Mouse (Mus musculus): ENCODE results near the gene Fbxo44. TPM values are rescaled to one million over a fixed set of nuclear protein-coding genes. Genes with fewer than 3 reads are reported as not detected.

Fbxo44 gene
- polyA plus RNA-seq, 2 experiments, result 0.46 to 1.0 TPM

- ATAC-seq (ENCODE audit: insufficient read depth), result no peak
- Histone ChIP-seq H3K4me1 (replicated peaks; ENCODE audit: control insufficient read depth in 2 of 2, insufficient read depth in 2 of 2, low read length in 1 of 2) (no peaks in the 10 kb centered on the region), H3K27me3 (ENCODE audit: control insufficient read depth, insufficient read depth, low read length) (no peaks in the 10 kb centered on the region; the same call in 1 of the 2 replicates), H3K4me3 (ENCODE audit: insufficient read depth in 1 of 2, low read depth in 2 of 2, low read length in 2 of 2) (no peak overlapping the region), H3K4me2 (ENCODE audit: low read depth) (no peak overlapping the region), H3K27ac (no peak overlapping the region), H3K9ac (replicated peaks) (no peak overlapping the region), H3K9me3 (ENCODE audit: control insufficient read depth, low read length) (no peaks in the 10 kb centered on the region), H3K36me3 (replicated peaks; ENCODE audit: control insufficient read depth, insufficient read depth, low read depth) (no peaks in the 10 kb centered on the region)
- no peak for TF ChIP-seq EP300 (IDR thresholded peaks at IDR 0.05; ENCODE audit: low read depth)
- no peak for TF ChIP-seq CTCF (IDR thresholded peaks at IDR 0.05; ENCODE audit: low read depth)
- 70% methylated on average over 3 of the region's 3 CpGs for WGBS (ENCODE audit: insufficient replicate concordance)
- no peak for DNase-seq (ENCODE audit: low read depth in 3 of 3, low spot score in 3 of 3)
These were observed 56.1 kb downstream of the Fbxo44 start for GRCm38 (mm10) chr4:148104146-148104545.

Small RNAs within 50 kb of the gene (microRNA-seq; reads per million reads assigned to microRNA genes)
- gene Mir7022, result not detected

Other genes starting within 250 kb of the Fbxo44 start
- gene Plod1, start 223.7 kb downstream of the Fbxo44 start, polyA plus RNA-seq (2012; rRNA removed), result 15.5 and 16.9 TPM in 2 replicates
- 20.2 and 23.7 TPM in 2 replicates for gene Plod1, start 223.7 kb downstream of the Fbxo44 start, polyA plus RNA-seq (2014; fragmentation: Nextera tagmentation; extraction: Ambion mirVana)
- 18.8 and 23.7 TPM in 2 replicates for gene 2510039O18Rik, start 219.6 kb downstream of the Fbxo44 start, polyA plus RNA-seq (2012; rRNA removed)
- 7.8 and 8.1 TPM in 2 replicates for gene 2510039O18Rik, start 219.6 kb downstream of the Fbxo44 start, polyA plus RNA-seq (2014; fragmentation: Nextera tagmentation; extraction: Ambion mirVana)
- gene Nppb, start 174.7 kb downstream of the Fbxo44 start, polyA plus RNA-seq (2012; rRNA removed), result not detected in 2 replicates
- gene Nppb, start 174.7 kb downstream of the Fbxo44 start, polyA plus RNA-seq (2014; fragmentation: Nextera tagmentation; extraction: Ambion mirVana), result not detected in 2 replicates
- not detected in 2 replicates for gene Nppa, start 159.8 kb downstream of the Fbxo44 start, polyA plus RNA-seq (2012; rRNA removed)
- not detected in 2 replicates for gene Nppa, start 159.8 kb downstream of the Fbxo44 start, polyA plus RNA-seq (2014; fragmentation: Nextera tagmentation; extraction: Ambion mirVana)
- gene Clcn6, start 121.7 kb downstream of the Fbxo44 start, polyA plus RNA-seq (2012; rRNA removed), result 2.4 and 2.7 TPM in 2 replicates
- 0.66 and 1.0 TPM in 2 replicates for gene Clcn6, start 121.7 kb downstream of the Fbxo44 start, polyA plus RNA-seq (2014; fragmentation: Nextera tagmentation; extraction: Ambion mirVana)
- 9.1 and 9.2 TPM in 2 replicates for gene Mthfr, start 121.4 kb downstream of the Fbxo44 start, polyA plus RNA-seq (2012; rRNA removed)
- 7.0 and 7.7 TPM in 2 replicates for gene Mthfr, start 121.4 kb downstream of the Fbxo44 start, polyA plus RNA-seq (2014; fragmentation: Nextera tagmentation; extraction: Ambion mirVana)
- 4.0 and 4.1 TPM in 2 replicates for gene Agtrap, start 72.5 kb downstream of the Fbxo44 start, polyA plus RNA-seq (2012; rRNA removed)
- gene Agtrap, start 72.5 kb downstream of the Fbxo44 start, polyA plus RNA-seq (2014; fragmentation: Nextera tagmentation; extraction: Ambion mirVana), result 8.2 and 9.9 TPM in 2 replicates
- gene Mad2l2, start 30.1 kb downstream of the Fbxo44 start, polyA plus RNA-seq (2012; rRNA removed), result 7.5 and 9.4 TPM in 2 replicates
- 17.7 and 19.1 TPM in 2 replicates for gene Mad2l2, start 30.1 kb downstream of the Fbxo44 start, polyA plus RNA-seq (2014; fragmentation: Nextera tagmentation; extraction: Ambion mirVana)
- gene Draxin, start 29.8 kb downstream of the Fbxo44 start, polyA plus RNA-seq (2012; rRNA removed), result 0.16 and 0.22 TPM in 2 replicates
- 0.04 and 0.05 TPM in 2 replicates for gene Draxin, start 29.8 kb downstream of the Fbxo44 start, polyA plus RNA-seq (2014; fragmentation: Nextera tagmentation; extraction: Ambion mirVana)
- gene Fbxo6, start 8.3 kb downstream of the Fbxo44 start, polyA plus RNA-seq (2012; rRNA removed), result 7.4 and 7.5 TPM in 2 replicates
- gene Fbxo6, start 8.3 kb downstream of the Fbxo44 start, polyA plus RNA-seq (2014; fragmentation: Nextera tagmentation; extraction: Ambion mirVana), result 15.0 and 15.1 TPM in 2 replicates
- 0.04 and 0.09 TPM in 2 replicates for gene Fbxo2, start 139 bp upstream of the Fbxo44 start, polyA plus RNA-seq (2012; rRNA removed)
- 0.08 TPM in 1 of 2 replicates, not detected in the other for gene Fbxo2, start 139 bp upstream of the Fbxo44 start, polyA plus RNA-seq (2014; fragmentation: Nextera tagmentation; extraction: Ambion mirVana)
- 0.04 TPM in 1 of 2 replicates, not detected in the other for gene Disp3, start 127.5 kb upstream of the Fbxo44 start, polyA plus RNA-seq (2012; rRNA removed)
- not detected in 2 replicates for gene Disp3, start 127.5 kb upstream of the Fbxo44 start, polyA plus RNA-seq (2014; fragmentation: Nextera tagmentation; extraction: Ambion mirVana)